ENCODE assay signal across 9 mouse cellular contexts in the genomic region with DNA sequence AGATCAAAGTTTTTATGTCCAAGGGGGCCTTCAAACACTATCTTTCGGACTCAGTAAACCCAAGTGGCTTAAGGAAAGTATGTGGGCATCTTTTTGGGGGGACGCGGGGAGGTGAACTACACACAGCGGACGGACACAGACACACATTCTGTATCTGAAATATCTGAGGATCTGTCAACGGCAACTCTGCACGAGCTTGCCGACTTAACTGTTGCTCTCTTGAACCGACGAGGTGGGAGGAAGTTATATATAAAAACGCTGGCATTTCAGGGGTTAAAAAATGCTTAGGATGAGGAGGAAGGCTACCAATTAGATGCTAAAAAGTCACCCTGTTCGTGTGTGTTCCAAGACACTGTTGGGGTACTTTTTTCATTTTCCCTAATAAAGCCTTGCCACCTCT. TPM values are rescaled to one million over a fixed set of nuclear protein-coding genes. Genes with fewer than 3 reads are reported as not detected.
DNase-seq lines count a peak whose midpoint lies in the region; ATAC-seq and TF ChIP-seq lines count a peak whose summit lies in the region.
"Had no signal": no experiment of that assay in that cellular context is flagged by ENCODE, and none has a peak within 500 bp of the region (broad histone marks: within the 10 kb centered on the region; RNA-seq: fewer than 3 reads in every experiment).

No protein-coding gene starts in this region.

- H3K27me3 ChIP-seq in heart, postnatal 0 days (ENCODE audit: control insufficient read depth, insufficient read depth, low read length), result no peaks in the 10 kb centered on the region
- no peaks in the 10 kb centered on the region for H3K27me3 ChIP-seq in hindbrain, embryonic 10.5 days (ENCODE audit: insufficient read depth, poor library complexity, severe bottlenecking)
- H3K27me3 ChIP-seq in midbrain, embryonic 11.5 days (ENCODE audit: control insufficient read depth, insufficient read depth, low read length), result no peaks in the 10 kb centered on the region

- H3K36me3 ChIP-seq in heart, postnatal 0 days (replicated peaks; ENCODE audit: control insufficient read depth, insufficient read depth, low read length), result peaks cover 10% of the 10 kb centered on the region; the same call in 1 of the 2 replicates
- peaks cover 37% of the 10 kb centered on the region for H3K36me3 ChIP-seq in hindbrain, embryonic 10.5 days
- H3K36me3 ChIP-seq in midbrain, embryonic 11.5 days (ENCODE audit: control insufficient read depth, insufficient read depth, low read length), result no peaks in the 10 kb centered on the region; the same call in 1 of the 2 replicates

- DNase-seq in heart, postnatal 0 days (ENCODE audit: low spot score), result no peak
- no peak for DNase-seq in heart, adult 18-20 months
- DNase-seq in MN1 (ENCODE audit: low spot score), result peak; percentile 38
- DNase-seq in hindbrain, embryonic 10.5 days (ENCODE audit: low spot score), result no peak
- DNase-seq in midbrain, embryonic 11.5 days (ENCODE audit: low spot score, missing footprints), result no peak
- DNase-seq in left cerebral cortex, adult 8-10 months (ENCODE audit: low spot score in 2 of 2), result no peak
- no peak for DNase-seq in cerebellum, adult 9-10 months
- DNase-seq in left cerebral cortex, postnatal 36 days (ENCODE audit: low spot score in 2 of 2), result no peak
- DNase-seq: kidney, postnatal 10 days had no signal

- TF ChIP-seq EP300 in heart, postnatal 0 days (IDR thresholded peaks at IDR 0.05; ENCODE audit: low read depth), result no peak

- H3K9ac ChIP-seq in heart, postnatal 0 days (replicated peaks; ENCODE audit: low read depth, low read length), result peak overlapping the region; percentile 90
- peak overlapping the region; percentile 89 for H3K9ac ChIP-seq in midbrain, embryonic 11.5 days (ENCODE audit: low read length)

- ATAC-seq in heart, postnatal 0 days (ENCODE audit: insufficient read depth, low read depth), result no peak
- no peak for ATAC-seq in midbrain, embryonic 11.5 days (ENCODE audit: low FRiP score)

- peak overlapping the region; percentile 87 for H3K4me3 ChIP-seq in heart, postnatal 0 days (ENCODE audit: low read depth, low read length)
- peak overlapping the region; percentile 94 for H3K4me3 ChIP-seq in hindbrain, embryonic 10.5 days
- H3K4me3 ChIP-seq in midbrain, embryonic 11.5 days (ENCODE audit: low read depth, low read length), result peak overlapping the region; percentile 96

- intact Hi-C loops in left cerebral cortex, postnatal 36 days (cut with DNase I), result loop anchor here (5.0 kb wide), 2 partner anchors 39 to 79 kb away; partner anchors contain the start of genes Ppp1r8 and Stx12

- H3K4me1 ChIP-seq in heart, postnatal 0 days (ENCODE audit: control insufficient read depth, insufficient read depth), result peaks cover 12% of the 10 kb centered on the region
- peaks cover 28% of the 10 kb centered on the region for H3K4me1 ChIP-seq in hindbrain, embryonic 10.5 days (replicated peaks)
- peaks cover 10% of the 10 kb centered on the region for H3K4me1 ChIP-seq in midbrain, embryonic 11.5 days (ENCODE audit: control insufficient read depth, insufficient read depth, low read length)

- no peak for TF ChIP-seq CTCF in heart, postnatal 0 days (IDR thresholded peaks at IDR 0.05; ENCODE audit: low read depth)

- 30% methylated on average over 12 of the region's 12 CpGs for WGBS in heart, postnatal 0 days
- WGBS in hindbrain, embryonic 10.5 days, result 43% methylated on average over 12 of the region's 12 CpGs
- WGBS in midbrain, embryonic 11.5 days, result 44% methylated on average over 12 of the region's 12 CpGs

- peak overlapping the region; percentile 80 for H3K4me2 ChIP-seq in heart, postnatal 0 days (ENCODE audit: low read depth, low read length)
- peak overlapping the region; percentile 82 for H3K4me2 ChIP-seq in midbrain, embryonic 11.5 days

- H3K27ac ChIP-seq in heart, postnatal 0 days (ENCODE audit: low read depth), result no peak overlapping the region
- H3K27ac ChIP-seq in hindbrain, embryonic 10.5 days, result peak overlapping the region; percentile 93; the same call in 1 of the 2 replicates
- H3K27ac ChIP-seq in midbrain, embryonic 11.5 days (ENCODE audit: low read depth, low read length), result no peak overlapping the region

- no peaks in the 10 kb centered on the region for H3K9me3 ChIP-seq in heart, postnatal 0 days (replicated peaks; ENCODE audit: control insufficient read depth, low read length)
- H3K9me3 ChIP-seq in hindbrain, embryonic 10.5 days, result no peaks in the 10 kb centered on the region
- no peaks in the 10 kb centered on the region for H3K9me3 ChIP-seq in midbrain, embryonic 11.5 days (ENCODE audit: control insufficient read depth, low read length)

RNA-seq across cellular contexts. Expression of gene Fam76a, which starts 0.9 kb away (rescaled TPM):
- total RNA-seq in heart, postnatal 0 days (2014; rRNA removed; ENCODE audit: low replicate concordance), result 19.7 and 20.7 TPM in 2 replicates
- polyA plus RNA-seq in heart, postnatal 0 days (2015; fragmentation: Nextera tagmentation; extraction: Ambion mirVana), result 39.6 and 44.4 TPM in 2 replicates
- 10 to 100 TPM; 29.0 to 37.7 TPM for total RNA-seq in heart, adult 18-20 months (2021)
- 32.9 and 33.2 TPM in 2 replicates for polyA plus RNA-seq in hindbrain, embryonic 10.5 days (2016; fragmentation: Nextera tagmentation; extraction: Ambion mirVana)
- 30.1 and 31.7 TPM in 2 replicates for polyA plus RNA-seq in midbrain, embryonic 11.5 days (2014; fragmentation: Nextera tagmentation; extraction: Ambion mirVana)
- total RNA-seq in left cerebral cortex, adult 8-10 months (2022), result 10 to 100 TPM; 46.4 to 64.0 (median 61.0) TPM
- 10 to 100 TPM; 49.9 to 57.7 TPM for total RNA-seq in left cerebral cortex, postnatal 36 days (2021)

RNA-seq across cellular contexts. Expression of gene Stx12, which starts 37.2 kb away (rescaled TPM):
- total RNA-seq in heart, postnatal 0 days (2014; rRNA removed; ENCODE audit: low replicate concordance), result 59.7 and 65.9 TPM in 2 replicates
- 46.3 and 48.5 TPM in 2 replicates for polyA plus RNA-seq in heart, postnatal 0 days (2015; fragmentation: Nextera tagmentation; extraction: Ambion mirVana)
- total RNA-seq in heart, adult 18-20 months (2021), result 10 to 100 TPM; 32.6 to 33.8 TPM
- 64.4 and 74.5 TPM in 2 replicates for polyA plus RNA-seq in hindbrain, embryonic 10.5 days (2016; fragmentation: Nextera tagmentation; extraction: Ambion mirVana)
- 96.4 and 99.8 TPM in 2 replicates for polyA plus RNA-seq in midbrain, embryonic 11.5 days (2014; fragmentation: Nextera tagmentation; extraction: Ambion mirVana)
- 100 to 1,000 TPM in 1 of 4 experiments, 10 to 100 TPM in 3; 97.6 to 103 (median 98.8) TPM for total RNA-seq in left cerebral cortex, adult 8-10 months (2022)
- 100 to 1,000 TPM in 1 of 2 experiments, 10 to 100 TPM in 1; 96.5 to 101 TPM for total RNA-seq in left cerebral cortex, postnatal 36 days (2021)

RNA-seq across cellular contexts. Expression of gene Fgr, which starts 52.4 kb away (rescaled TPM):
- total RNA-seq in heart, postnatal 0 days (2014; rRNA removed; ENCODE audit: low replicate concordance), result 0.04 and 0.19 TPM in 2 replicates
- polyA plus RNA-seq in heart, postnatal 0 days (2015; fragmentation: Nextera tagmentation; extraction: Ambion mirVana), result 0.31 and 0.37 TPM in 2 replicates
- total RNA-seq in heart, adult 18-20 months (2021), result under 1 TPM; 0.57 to 0.69 TPM
- polyA plus RNA-seq in hindbrain, embryonic 10.5 days (2016; fragmentation: Nextera tagmentation; extraction: Ambion mirVana), result 0.14 TPM in 1 of 2 replicates, not detected in the other
- not detected in 2 replicates for polyA plus RNA-seq in midbrain, embryonic 11.5 days (2014; fragmentation: Nextera tagmentation; extraction: Ambion mirVana)
- 1 to 10 TPM in 2 of 4 experiments, under 1 TPM in 2; 0.17 to 1.1 (median 0.82) TPM for total RNA-seq in left cerebral cortex, adult 8-10 months (2022)
- total RNA-seq in left cerebral cortex, postnatal 36 days (2021), result under 1 TPM in 1 of 2 experiments, not detected in 1; 0.17 TPM
